Mouse (Mus musculus) thymus, postnatal 25 days (tissue): ENCODE measurements around the gene Ncan.
"Not testable (repeated sequence)": the region's sequence is repeated elsewhere in the genome, so short reads cannot be mapped to it uniquely, and the experiment has no call there.

Source experiments
- DNase-seq: peaks from one replicate; pipeline ENCODE4 v3.0.0; 2022

The Ncan gene

GRCm38 (mm10) chr8:70081976-70082375 lies 38.7 kb downstream of the Ncan start:
- no peak for DNase-seq

GRCm38 (mm10) chr8:70073682-70074081 lies 47.0 kb downstream of the Ncan start:
- DNase-seq = no peak

- DNase-seq = no peak
These were observed 47.6 kb downstream of the Ncan start for GRCm38 (mm10) chr8:70073120-70073519.

GRCm38 (mm10) chr8:70072441-70073069 lies 48.1 kb downstream of the Ncan start, which contains the start of gene Tm6sf2:
TSS of gene Tm6sf2 (plus strand) at chr8:70072924.
- DNase-seq = no peak

GRCm38 (mm10) chr8:70071836-70072440 lies 48.7 kb downstream of the Ncan start:
- DNase-seq = no peak

- no peak for DNase-seq
These were observed 63.0 kb downstream of the Ncan start for GRCm38 (mm10) chr8:70057721-70058120.

- DNase-seq = not testable (repeated sequence)
These were observed 70.2 kb downstream of the Ncan start for GRCm38 (mm10) chr8:70050434-70050833.

- no peak for DNase-seq
These were observed 71.0 kb downstream of the Ncan start for GRCm38 (mm10) chr8:70049662-70050061.

- DNase-seq = no peak
These were observed 76.7 kb downstream of the Ncan start for GRCm38 (mm10) chr8:70043996-70044395.
